Mouse (Mus musculus): ENCODE results near the gene Chd2. TPM values are rescaled to one million over a fixed set of nuclear protein-coding genes. Genes with fewer than 3 reads are reported as not detected.
A peak's percentile ranks its signal among the peaks of the same experiment; 100 is the strongest.
"Not testable (repeated sequence)": the region's sequence is repeated elsewhere in the genome, so short reads cannot be mapped to it uniquely, and the experiment has no call there.

Chd2 gene
- polyA plus RNA-seq, 1 experiment, result 96.4 TPM

- no peak for TF ChIP-seq POLR2A (IDR thresholded peaks at IDR 0.05; ENCODE audit: borderline replicate concordance, control insufficient read depth, low read depth, low read length)
- peak; percentile 66 for TF ChIP-seq CTCF (IDR thresholded peaks at IDR 0.05; ENCODE audit: control insufficient read depth, insufficient read depth, low read length)
- H3K4me3 ChIP-seq (replicated peaks; ENCODE audit: control insufficient read depth, low read depth, low read length), result no peak overlapping the region
- no peaks in the 10 kb centered on the region; the same call in 1 of the 2 replicates for H3K4me1 ChIP-seq (ENCODE audit: control insufficient read depth, insufficient read depth, low read length)
- peak overlapping the region; percentile 23 for H3K27ac ChIP-seq (ENCODE audit: control insufficient read depth, insufficient read depth, low read depth, low read length, poor library complexity)
- 20% methylated on average over 9 of the region's 9 CpGs for WGBS
Measured at GRCm38 (mm10) chr7:73524454-73524952, 17.1 kb downstream of the Chd2 start.

- no peaks in the 10 kb centered on the region; the same call in 1 of the 2 replicates for H3K4me1 ChIP-seq (ENCODE audit: control insufficient read depth, insufficient read depth, low read length)
- TF ChIP-seq POLR2A (IDR thresholded peaks at IDR 0.05; ENCODE audit: borderline replicate concordance, control insufficient read depth, low read depth, low read length), result no peak
- no peak overlapping the region for H3K4me3 ChIP-seq (replicated peaks; ENCODE audit: control insufficient read depth, low read depth, low read length)
- 76% methylated on average over 1 of the region's 1 CpGs for WGBS
- no peak overlapping the region for H3K27ac ChIP-seq (ENCODE audit: control insufficient read depth, insufficient read depth, low read depth, low read length, poor library complexity)
Measured at GRCm38 (mm10) chr7:73523608-73524259, 17.9 kb downstream of the Chd2 start.

- 54% methylated on average over 6 of the region's 6 CpGs for WGBS
- Histone ChIP-seq H3K27ac (ENCODE audit: control insufficient read depth, insufficient read depth, low read depth, low read length, poor library complexity) (no peak overlapping the region), H3K4me3 (replicated peaks; ENCODE audit: control insufficient read depth, low read depth, low read length) (no peak overlapping the region), H3K4me1 (ENCODE audit: control insufficient read depth, insufficient read depth, low read length) (no peaks in the 10 kb centered on the region; the same call in 1 of the 2 replicates)
- TF ChIP-seq POLR2A (IDR thresholded peaks at IDR 0.05; ENCODE audit: borderline replicate concordance, control insufficient read depth, low read depth, low read length), result no peak
- TF ChIP-seq CTCF (IDR thresholded peaks at IDR 0.05; ENCODE audit: control insufficient read depth, insufficient read depth, low read length), result no peak
Measured at GRCm38 (mm10) chr7:73523183-73523582, 18.4 kb downstream of the Chd2 start.

GRCm38 (mm10) chr7:73521277-73522193 is 20.1 kb downstream of the Chd2 start:
- Histone ChIP-seq H3K27ac (ENCODE audit: control insufficient read depth, insufficient read depth, low read depth, low read length, poor library complexity) (no peak overlapping the region), H3K4me3 (replicated peaks; ENCODE audit: control insufficient read depth, low read depth, low read length) (no peak overlapping the region), H3K4me1 (ENCODE audit: control insufficient read depth, insufficient read depth, low read length) (no peaks in the 10 kb centered on the region; the same call in 1 of the 2 replicates)
- no peak for TF ChIP-seq POLR2A (IDR thresholded peaks at IDR 0.05; ENCODE audit: borderline replicate concordance, control insufficient read depth, low read depth, low read length)
- TF ChIP-seq CTCF (IDR thresholded peaks at IDR 0.05; ENCODE audit: control insufficient read depth, insufficient read depth, low read length), result no peak
- 92% methylated on average over 11 of the region's 11 CpGs for WGBS

GRCm38 (mm10) chr7:73520231-73520630 is 21.4 kb downstream of the Chd2 start:
- TF ChIP-seq POLR2A (IDR thresholded peaks at IDR 0.05; ENCODE audit: borderline replicate concordance, control insufficient read depth, low read depth, low read length) (no peak), CTCF (IDR thresholded peaks at IDR 0.05; ENCODE audit: control insufficient read depth, insufficient read depth, low read length) (no peak)
- Histone ChIP-seq H3K4me1 (ENCODE audit: control insufficient read depth, insufficient read depth, low read length) (no peaks in the 10 kb centered on the region; the same call in 1 of the 2 replicates), H3K4me3 (replicated peaks; ENCODE audit: control insufficient read depth, low read depth, low read length) (no peak overlapping the region), H3K27ac (ENCODE audit: control insufficient read depth, insufficient read depth, low read depth, low read length, poor library complexity) (no peak overlapping the region)
- whole genome bisulfite sequencing, result 89% methylated on average over 10 of the region's 10 CpGs

GRCm38 (mm10) chr7:73519060-73519796 is 22.4 kb downstream of the Chd2 start:
- TF ChIP-seq CTCF (IDR thresholded peaks at IDR 0.05; ENCODE audit: control insufficient read depth, insufficient read depth, low read length) (no peak), POLR2A (IDR thresholded peaks at IDR 0.05; ENCODE audit: borderline replicate concordance, control insufficient read depth, low read depth, low read length) (no peak)
- H3K4me1 ChIP-seq (ENCODE audit: control insufficient read depth, insufficient read depth, low read length), result no peaks in the 10 kb centered on the region

GRCm38 (mm10) chr7:73518373-73518980 is 23.2 kb downstream of the Chd2 start:
- 56% methylated on average over 6 of the region's 6 CpGs for WGBS
- H3K4me1 ChIP-seq (ENCODE audit: control insufficient read depth, insufficient read depth, low read length), result not testable (repeated sequence)

More at GRCm38 (mm10) chr7:73519060-73519796, 22.4 kb downstream of the Chd2 start:
- Histone ChIP-seq H3K4me3 (replicated peaks; ENCODE audit: control insufficient read depth, low read depth, low read length) (no peak overlapping the region), H3K27ac (ENCODE audit: control insufficient read depth, insufficient read depth, low read depth, low read length, poor library complexity) (no peak overlapping the region)
- WGBS, result 92% methylated on average over 16 of the region's 16 CpGs

More at GRCm38 (mm10) chr7:73518373-73518980, 23.2 kb downstream of the Chd2 start:
- H3K4me3 ChIP-seq (replicated peaks; ENCODE audit: control insufficient read depth, low read depth, low read length); H3K27ac ChIP-seq (ENCODE audit: control insufficient read depth, insufficient read depth, low read depth, low read length, poor library complexity): not testable (repeated sequence)
